Mouse (Mus musculus) small intestine, adult 2 months (tissue): Measurements from ENCODE around the gene Cntnap1.

Source experiments
- CTCF ChIP-seq: fragments of 200-500 bp; IDR thresholded peaks from 2 replicates; pipeline ENCODE4 v1.5.1; 2012; ENCODE audit warnings: low read depth, mild to moderate bottlenecking, control low read depth, inconsistent platforms, low read length, moderate library complexity, mixed read lengths; ENCODE audit not compliant: insufficient replicate concordance, insufficient read length; ENCODE audit errors: extremely low read depth
- POLR2A ChIP-seq: fragments of 200-500 bp; IDR thresholded peaks from 2 replicates; pipeline ENCODE4 v1.6.1; 2012; ENCODE audit warnings: low read depth, mild to moderate bottlenecking, control low read depth, inconsistent platforms, low read length, moderate library complexity

- TF ChIP-seq CTCF: no peak
- TF ChIP-seq POLR2A: no peak
Measured at GRCm38 (mm10) chr11:101192646-101193045, 22.3 kb downstream of the Cntnap1 start.
